Mouse (Mus musculus): Measurements from ENCODE around the gene Dgke. TPM values are rescaled to one million over a fixed set of nuclear protein-coding genes. Genes with fewer than 3 reads are reported as not detected.
A peak's percentile ranks its signal among the peaks of the same experiment; 100 is the strongest.

Dgke gene
- polyA plus RNA-seq, 1 experiment from 2014 or later = 1.9 TPM

DNA sequence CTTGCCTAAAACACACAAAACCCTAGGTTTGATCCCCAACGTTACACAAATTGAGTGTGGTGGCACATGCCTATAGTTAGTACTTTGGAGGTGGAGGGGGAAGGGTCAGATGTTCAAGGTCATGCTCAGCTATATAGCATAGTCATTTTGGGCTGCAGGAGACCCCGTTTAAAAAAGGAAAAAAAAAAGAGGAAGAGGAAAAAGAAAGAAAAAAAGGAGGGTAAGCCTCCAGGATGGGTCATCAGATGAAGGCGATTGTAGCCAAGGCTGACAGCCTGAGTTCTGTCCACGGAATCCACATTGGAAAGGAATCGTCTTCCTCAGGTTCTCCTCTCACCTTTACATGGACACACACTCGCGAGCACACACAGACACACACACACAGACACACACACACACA lies 72.2 kb downstream of the Dgke start:
- DNase-seq (ENCODE audit: low spot score) (no peak), ATAC-seq (replicated peaks; ENCODE audit: low FRiP score) (no peak)
- H3K4me2 ChIP-seq = no peak overlapping the region
- no peaks in the 10 kb centered on the region for H3K27me3 ChIP-seq (replicated peaks; ENCODE audit: control insufficient read depth, insufficient read depth, low read length)
- no peak overlapping the region for H3K27ac ChIP-seq (ENCODE audit: low read depth, low read length)
- 0 out of 2 replicates have a peak, but pooled peaks cover 3% of the 10 kb centered on the region for H3K36me3 ChIP-seq (ENCODE audit: control insufficient read depth, insufficient read depth, low read length)
- H3K9ac ChIP-seq (ENCODE audit: low read depth, low read length) = no peak overlapping the region
- H3K4me3 ChIP-seq (ENCODE audit: low read depth, low read length) = no peak overlapping the region
- WGBS = 67% methylated on average over 7 of the region's 7 CpGs
- peaks cover 4% of the 10 kb centered on the region for H3K4me1 ChIP-seq (replicated peaks; ENCODE audit: control insufficient read depth, insufficient read depth, low read length)
- no peaks in the 10 kb centered on the region for H3K9me3 ChIP-seq (ENCODE audit: control insufficient read depth, low read length)

- ATAC-seq (replicated peaks; ENCODE audit: low FRiP score) = peak; percentile 47
- H3K36me3 ChIP-seq (ENCODE audit: control insufficient read depth, insufficient read depth, low read length) = 0 out of 2 replicates have a peak, but pooled peaks cover 3% of the 10 kb centered on the region
- WGBS = 19% methylated on average over 5 of the region's 5 CpGs
Measured at GRCm38 (mm10) chr11:88993625-88994024, 73.0 kb downstream of the Dgke start.

GRCm38 (mm10) chr11:88993186-88993585 lies 73.5 kb downstream of the Dgke start:
- Histone ChIP-seq H3K4me1 (replicated peaks; ENCODE audit: control insufficient read depth, insufficient read depth, low read length) (peaks cover 4% of the 10 kb centered on the region; the same call in 1 of the 2 replicates), H3K9me3 (ENCODE audit: control insufficient read depth, low read length) (no peaks in the 10 kb centered on the region), H3K4me2 (no peak overlapping the region), H3K36me3 (ENCODE audit: control insufficient read depth, insufficient read depth, low read length) (0 out of 2 replicates have a peak, but pooled peaks cover 3% of the 10 kb centered on the region), H3K27ac (ENCODE audit: low read depth, low read length) (no peak overlapping the region), H3K4me3 (ENCODE audit: low read depth, low read length) (no peak overlapping the region), H3K9ac (ENCODE audit: low read depth, low read length) (no peak overlapping the region), H3K27me3 (replicated peaks; ENCODE audit: control insufficient read depth, insufficient read depth, low read length) (no peaks in the 10 kb centered on the region)
- DNase-seq (ENCODE audit: low spot score) (no peak), ATAC-seq (replicated peaks; ENCODE audit: low FRiP score) (no peak)
- 58% methylated on average over 7 of the region's 7 CpGs for WGBS

More at GRCm38 (mm10) chr11:88993625-88994024, 73.0 kb downstream of the Dgke start:
- Histone ChIP-seq H3K9me3 (ENCODE audit: control insufficient read depth, low read length) (no peaks in the 10 kb centered on the region), H3K4me2 (no peak overlapping the region), H3K27ac (ENCODE audit: low read depth, low read length) (no peak overlapping the region), H3K27me3 (replicated peaks; ENCODE audit: control insufficient read depth, insufficient read depth, low read length) (no peaks in the 10 kb centered on the region), H3K9ac (ENCODE audit: low read depth, low read length) (no peak overlapping the region), H3K4me1 (replicated peaks; ENCODE audit: control insufficient read depth, insufficient read depth, low read length) (peaks cover 4% of the 10 kb centered on the region), H3K4me3 (ENCODE audit: low read depth, low read length) (no peak overlapping the region)
- no peak for DNase-seq (ENCODE audit: low spot score)

DNA sequence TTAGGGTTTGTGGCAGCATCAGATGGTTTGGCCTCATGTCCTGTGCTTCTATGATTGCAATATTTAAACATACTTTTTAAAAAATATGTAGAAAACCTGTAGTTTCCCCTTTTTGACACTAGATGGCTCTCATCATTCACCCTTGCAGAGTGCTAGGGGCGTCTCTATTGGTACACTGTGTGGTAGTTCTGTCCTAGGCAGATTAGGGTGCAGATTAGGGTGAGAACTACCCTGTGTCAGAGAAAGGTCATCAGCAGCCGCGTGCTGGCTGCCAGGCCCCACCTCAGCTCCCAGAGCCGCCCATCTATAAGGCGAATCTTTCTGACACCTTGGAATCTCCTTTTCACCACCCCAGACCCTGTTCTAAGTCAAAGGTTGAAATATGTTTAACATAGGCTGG lies 77.1 kb downstream of the Dgke start:
- Histone ChIP-seq H3K4me2 (no peak overlapping the region), H3K27ac (ENCODE audit: low read depth, low read length) (no peak overlapping the region), H3K9me3 (ENCODE audit: control insufficient read depth, low read length) (no peaks in the 10 kb centered on the region), H3K36me3 (ENCODE audit: control insufficient read depth, insufficient read depth, low read length) (peaks cover 8% of the 10 kb centered on the region; the same call in 1 of the 2 replicates), H3K4me1 (replicated peaks; ENCODE audit: control insufficient read depth, insufficient read depth, low read length) (peaks cover 4% of the 10 kb centered on the region; the same call in 1 of the 2 replicates), H3K4me3 (ENCODE audit: low read depth, low read length) (no peak overlapping the region), H3K27me3 (replicated peaks; ENCODE audit: control insufficient read depth, insufficient read depth, low read length) (no peaks in the 10 kb centered on the region), H3K9ac (ENCODE audit: low read depth, low read length) (no peak overlapping the region)
- DNase-seq (ENCODE audit: low spot score) (no peak), ATAC-seq (replicated peaks; ENCODE audit: low FRiP score) (peak; percentile 92)
- 44% methylated on average over 5 of the region's 5 CpGs for WGBS

- peaks cover 2% of the 10 kb centered on the region; the same call in 1 of the 2 replicates for H3K4me1 ChIP-seq (replicated peaks; ENCODE audit: control insufficient read depth, insufficient read depth, low read length)
- no peak for DNase-seq (ENCODE audit: low spot score)
- no peaks in the 10 kb centered on the region for H3K27me3 ChIP-seq (replicated peaks; ENCODE audit: control insufficient read depth, insufficient read depth, low read length)
- H3K27ac ChIP-seq (ENCODE audit: low read depth, low read length) = no peak overlapping the region
- no peak overlapping the region for H3K4me3 ChIP-seq (ENCODE audit: low read depth, low read length)
- H3K4me2 ChIP-seq = no peak overlapping the region
- H3K9ac ChIP-seq (ENCODE audit: low read depth, low read length) = no peak overlapping the region
- H3K9me3 ChIP-seq (ENCODE audit: control insufficient read depth, low read length) = no peaks in the 10 kb centered on the region
- ATAC-seq (replicated peaks; ENCODE audit: low FRiP score) = no peak
- 74% methylated on average over 5 of the region's 5 CpGs for WGBS
- peaks cover 8% of the 10 kb centered on the region; the same call in 1 of the 2 replicates for H3K36me3 ChIP-seq (ENCODE audit: control insufficient read depth, insufficient read depth, low read length)
Measured at GRCm38 (mm10) chr11:88988956-88989355, 77.7 kb downstream of the Dgke start.

GRCm38 (mm10) chr11:88986616-88987015 lies 80.0 kb downstream of the Dgke start:
- H3K4me1 ChIP-seq (replicated peaks; ENCODE audit: control insufficient read depth, insufficient read depth, low read length) = peaks cover 4% of the 10 kb centered on the region; the same call in 1 of the 2 replicates
- 84% methylated on average over 10 of the region's 10 CpGs for WGBS
- ATAC-seq (replicated peaks; ENCODE audit: low FRiP score) (no peak), DNase-seq (ENCODE audit: low spot score) (no peak)
- H3K27ac ChIP-seq (ENCODE audit: low read depth, low read length) = no peak overlapping the region
- peaks cover 13% of the 10 kb centered on the region; the same call in 1 of the 2 replicates for H3K36me3 ChIP-seq (ENCODE audit: control insufficient read depth, insufficient read depth, low read length)
- H3K9me3 ChIP-seq (ENCODE audit: control insufficient read depth, low read length) = no peaks in the 10 kb centered on the region
- H3K9ac ChIP-seq (ENCODE audit: low read depth, low read length) = no peak overlapping the region
- H3K4me3 ChIP-seq (ENCODE audit: low read depth, low read length) = no peak overlapping the region
- no peak overlapping the region for H3K4me2 ChIP-seq
- no peaks in the 10 kb centered on the region for H3K27me3 ChIP-seq (replicated peaks; ENCODE audit: control insufficient read depth, insufficient read depth, low read length)

Other genes with a start within 250 kb of the Dgke start
- 17.3 and 18.9 TPM in 2 replicates for gene Akap1, start 202.3 kb downstream of the Dgke start, polyA plus RNA-seq (2014; fragmentation: Nextera tagmentation; extraction: Ambion mirVana)
- 57.4 and 59.4 TPM in 2 replicates for gene Scpep1, start 111.4 kb downstream of the Dgke start, polyA plus RNA-seq (2014; fragmentation: Nextera tagmentation; extraction: Ambion mirVana)
- not detected in 2 replicates for gene Elobl, start 99.9 kb downstream of the Dgke start, polyA plus RNA-seq (2014; fragmentation: Nextera tagmentation; extraction: Ambion mirVana)
- 9.3 and 9.5 TPM in 2 replicates for gene Coil, start 96.6 kb downstream of the Dgke start, polyA plus RNA-seq (2014; fragmentation: Nextera tagmentation; extraction: Ambion mirVana)
- gene Trim25, start 67.5 kb downstream of the Dgke start, polyA plus RNA-seq (2014; fragmentation: Nextera tagmentation; extraction: Ambion mirVana) = 20.6 and 21.1 TPM in 2 replicates
- gene Gm525, start 7.0 kb upstream of the Dgke start, polyA plus RNA-seq (2014; fragmentation: Nextera tagmentation; extraction: Ambion mirVana) = not detected in 2 replicates
- 0.36 and 0.38 TPM in 2 replicates for gene Nog, start 235.5 kb upstream of the Dgke start, polyA plus RNA-seq (2014; fragmentation: Nextera tagmentation; extraction: Ambion mirVana)

Measured in liver, embryonic 11.5 days (tissue).